8 mouse cellular contexts compared by ENCODE assay signal in genomic region chr1:58713081-58713892, GRCm38 (mm10). TPM values are rescaled to one million over a fixed set of nuclear protein-coding genes. Genes with fewer than 3 reads are reported as not detected.
A peak's percentile ranks its signal among the peaks of the same experiment; 100 is the strongest.
DNase-seq lines count a peak whose midpoint lies in the region; ATAC-seq lines count a peak whose summit lies in the region.

No protein-coding gene starts in this region.

- H3K4me2 ChIP-seq in forebrain, embryonic 14.5 days (ENCODE audit: low read length) = peak overlapping the region; percentile 67

- H3K4me3 ChIP-seq in forebrain, embryonic 14.5 days (ENCODE audit: low read depth, low read length) = peak overlapping the region; percentile 44

- H3K9ac ChIP-seq in forebrain, embryonic 14.5 days (ENCODE audit: low read length) = peak overlapping the region; percentile 59

- H3K36me3 ChIP-seq in forebrain, embryonic 14.5 days (ENCODE audit: control insufficient read depth, insufficient read depth, low read length) = 0 out of 2 replicates have a peak, but pooled peaks cover 2% of the 10 kb centered on the region

- H3K4me1 ChIP-seq in forebrain, embryonic 14.5 days (ENCODE audit: control insufficient read depth, insufficient read depth, low read length) = no peaks in the 10 kb centered on the region; the same call in 1 of the 2 replicates

- peak overlapping the region; percentile 56 for H3K27ac ChIP-seq in forebrain, embryonic 14.5 days (ENCODE audit: low read depth, low read length)

- H3K9me3 ChIP-seq in forebrain, embryonic 14.5 days (replicated peaks; ENCODE audit: control insufficient read depth, low read length) = no peaks in the 10 kb centered on the region

- H3K27me3 ChIP-seq in forebrain, embryonic 14.5 days (replicated peaks; ENCODE audit: control insufficient read depth, insufficient read depth, low read length) = no peaks in the 10 kb centered on the region

- 6% methylated on average over 31 of the region's 31 CpGs for WGBS in forebrain, embryonic 14.5 days

- peak; percentile 79 for DNase-seq in MN1 (ENCODE audit: low spot score)
- peak; percentile 63 for DNase-seq in cerebellum, adult 11-12 months
- peak; percentile 62 for DNase-seq in forebrain, embryonic 14.5 days (ENCODE audit: low spot score)
- peak; percentile 72 for DNase-seq in heart, postnatal 4 days
- peak; percentile 36 to 46 for DNase-seq in layer of hippocampus, postnatal 10 days (ENCODE audit: low spot score in 2 of 2)
- DNase-seq in lung, postnatal 25 days (ENCODE audit: low spot score) = peak; percentile 81
- DNase-seq in ovary, postnatal 14 days (ENCODE audit: low spot score) = peak; percentile 52
- DNase-seq in thymus, postnatal 4 days = peak; percentile 63

- peak; percentile 13; the same call in 1 of the 2 replicates for ATAC-seq in forebrain, embryonic 14.5 days

RNA-seq across cellular contexts. Expression of gene Cflar, which starts 2.0 kb away (rescaled TPM):
- polyA plus RNA-seq in forebrain, embryonic 14.5 days (2014; fragmentation: Nextera tagmentation; extraction: Ambion mirVana) = 18.3 and 18.7 TPM in 2 replicates
- 10 to 100 TPM; 52.1 to 63.0 TPM for total RNA-seq in heart, postnatal 4 days (2021)
- 10 to 100 TPM; 32.7 to 32.9 TPM for total RNA-seq in layer of hippocampus, postnatal 10 days (2021)

RNA-seq across cellular contexts. Expression of gene Als2cr12, which starts 17.5 kb away (rescaled TPM):
- not detected in 2 replicates for polyA plus RNA-seq in forebrain, embryonic 14.5 days (2014; fragmentation: Nextera tagmentation; extraction: Ambion mirVana)
- not detected for total RNA-seq in heart, postnatal 4 days (2021)
- total RNA-seq in layer of hippocampus, postnatal 10 days (2021) = under 1 TPM in 1 of 2 experiments, not detected in 1; 0.23 TPM

Comparison
In these comparisons a context has a peak if more than half of its experiments do, and no peak if none do; other contexts are left out.
1. Peak in every context shown above with its lines: DNase-seq, ATAC-seq, H3K4me3 ChIP-seq and H3K27ac ChIP-seq.